Mouse (Mus musculus) cerebellum, postnatal 14 days (tissue): ENCODE data around the gene Gm4969.
"Not testable (repeated sequence)": the region's sequence is repeated elsewhere in the genome, so short reads cannot be mapped to it uniquely, and the experiment has no call there.

ENCODE experiments used
- DNase-seq, 2 experiments: peaks; one replicate each; pipeline ENCODE4 v3.0.0; 2021; ENCODE audit warnings: mixed read lengths in 2 of 2

The Gm4969 gene

DNA sequence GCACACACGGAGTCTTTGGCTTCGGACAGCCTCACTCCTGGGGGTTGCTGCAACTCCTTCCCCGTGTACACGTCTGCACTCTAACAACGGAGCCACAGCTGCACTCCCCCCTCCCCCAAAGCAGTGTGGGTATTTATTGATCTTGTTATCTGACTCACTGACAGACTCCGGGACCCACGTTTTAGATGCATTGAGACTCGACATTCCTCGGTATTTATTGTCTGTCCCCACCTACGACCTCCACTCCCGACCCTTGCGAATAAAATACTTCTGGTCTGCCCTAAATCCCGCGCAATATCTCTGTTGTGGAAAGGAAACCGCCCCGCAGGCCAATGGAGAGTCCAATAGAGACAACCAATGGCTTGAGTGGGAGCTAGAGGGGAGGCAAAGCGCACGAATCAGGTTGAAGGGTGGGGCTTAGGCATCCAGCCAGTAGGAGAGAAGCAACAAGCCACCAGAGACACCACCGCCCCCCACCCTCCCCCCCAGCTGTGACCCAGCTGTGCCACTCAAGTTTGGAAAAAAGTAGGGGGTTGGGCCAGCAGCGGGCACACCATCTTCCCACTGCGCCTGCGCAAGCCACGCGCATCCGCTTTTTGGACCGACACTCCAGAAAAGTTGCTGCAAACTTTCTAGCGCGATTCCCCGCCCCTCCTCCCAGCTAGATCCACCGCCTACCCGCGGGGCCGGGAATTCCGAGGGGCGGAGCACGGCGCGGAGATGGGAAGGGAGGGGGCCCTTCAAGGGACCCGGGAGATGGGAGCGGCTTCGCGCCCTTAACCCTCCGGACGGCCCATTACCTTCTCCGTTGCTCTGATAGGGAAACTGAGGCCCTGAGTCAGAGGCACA is 24.4 kb downstream of the Gm4969 start:
- peak; percentile 63 to 79 for DNase-seq

- DNase-seq, result peak; percentile 74 to 82
These were observed 25.0 kb downstream of the Gm4969 start for GRCm38 (mm10) chr7:19093174-19093521.

DNA sequence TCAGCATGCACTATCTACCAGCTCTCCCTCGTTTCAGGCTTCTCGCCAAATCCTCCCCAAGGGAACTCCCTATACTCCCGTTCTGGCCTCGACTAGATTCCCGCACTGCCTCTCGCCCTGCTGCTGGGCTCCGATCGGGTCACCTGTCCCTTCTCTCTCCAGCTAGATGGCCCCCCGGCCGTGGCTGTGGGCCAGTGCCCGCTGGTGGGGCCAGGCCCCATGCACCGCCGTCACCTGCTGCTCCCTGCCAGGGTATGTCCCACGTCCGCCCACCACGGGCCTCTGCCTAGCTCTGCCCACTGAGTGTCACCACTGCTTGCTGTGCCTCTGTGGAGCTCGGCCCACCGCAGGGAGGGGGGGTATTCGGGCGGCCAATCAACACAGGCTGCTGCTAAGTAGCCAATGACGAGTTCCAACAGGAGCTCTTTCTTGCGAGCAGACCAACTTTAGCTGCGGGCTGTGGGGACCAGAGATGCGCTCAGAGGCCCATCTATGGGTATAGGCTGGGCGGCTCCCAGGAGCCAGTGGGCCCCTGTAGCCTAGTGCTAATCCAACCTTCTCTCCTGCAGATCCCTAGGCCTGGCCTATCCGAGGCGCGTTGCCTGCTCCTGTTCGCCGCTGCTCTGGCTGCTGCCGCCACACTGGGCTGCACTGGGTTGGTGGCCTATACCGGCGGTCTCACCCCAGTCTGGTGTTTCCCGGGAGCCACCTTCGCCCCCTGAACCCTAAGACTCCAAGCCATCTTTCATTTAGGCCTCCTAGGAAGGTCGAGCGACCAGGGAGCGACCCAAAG is 25.6 kb downstream of the Gm4969 start:
- DNase-seq, result peak; percentile 38 to 57

DNA sequence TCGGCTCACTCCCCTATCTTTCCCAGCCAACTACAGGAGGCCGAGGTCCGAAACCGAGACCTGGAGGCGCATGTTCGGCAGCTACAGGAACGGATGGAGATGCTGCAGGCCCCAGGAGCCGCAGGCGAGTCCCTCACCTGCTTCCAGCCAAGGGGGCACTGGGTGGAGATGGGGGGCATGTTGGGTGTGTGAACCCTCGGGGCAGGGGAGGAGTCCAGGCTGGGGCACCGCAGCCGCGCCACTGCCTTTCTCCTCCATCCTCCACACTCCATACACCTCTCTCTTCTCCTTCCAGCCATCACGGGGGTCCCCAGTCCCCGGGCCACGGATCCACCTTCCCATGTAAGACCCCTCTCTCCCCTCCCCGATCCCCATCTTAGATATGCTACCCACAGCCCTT is 26.3 kb downstream of the Gm4969 start:
- no peak for DNase-seq

DNA sequence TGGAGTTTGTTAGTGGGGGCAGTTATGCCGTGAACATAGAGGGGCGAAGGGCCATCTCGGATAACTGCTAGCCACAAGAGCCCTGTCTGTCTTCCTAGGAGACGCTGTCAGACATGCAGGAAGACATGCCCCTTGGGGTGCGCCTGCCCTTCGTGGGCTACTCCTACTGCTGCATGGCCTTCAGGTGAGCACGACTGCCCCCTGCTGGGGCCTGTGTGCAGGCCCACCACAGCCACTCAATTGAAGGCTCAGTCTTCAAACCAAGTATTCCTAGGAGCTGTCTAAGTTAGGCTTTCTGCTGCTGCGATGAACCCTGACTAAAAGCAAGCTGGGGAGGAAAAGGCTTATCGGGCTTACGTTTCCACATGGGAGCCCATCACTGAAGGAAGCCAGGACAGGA is 29.4 kb downstream of the Gm4969 start:
- peak; percentile 62 to 74 for DNase-seq

DNA sequence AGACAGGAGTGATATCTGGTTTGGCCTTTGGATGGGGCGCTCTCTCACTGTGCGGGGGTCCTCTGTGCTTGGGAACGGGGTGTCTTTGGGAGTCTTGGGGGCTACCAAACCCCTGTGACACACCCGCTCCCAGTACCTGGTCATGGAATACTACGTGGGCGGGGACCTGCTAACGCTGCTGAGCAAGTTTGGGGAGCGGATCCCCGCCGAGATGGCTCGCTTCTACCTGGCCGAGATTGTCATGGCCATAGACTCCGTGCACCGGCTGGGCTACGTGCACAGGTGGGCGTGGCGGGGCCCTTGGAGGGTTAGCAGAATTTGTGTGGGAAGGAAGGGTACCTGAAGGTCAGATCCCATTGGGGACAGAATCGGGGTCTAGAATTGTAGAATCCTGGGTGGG is 31.4 kb downstream of the Gm4969 start:
- no peak for DNase-seq

- DNase-seq, result no peak
These were observed 32.1 kb downstream of the Gm4969 start for GRCm38 (mm10) chr7:19086042-19086441.

DNA sequence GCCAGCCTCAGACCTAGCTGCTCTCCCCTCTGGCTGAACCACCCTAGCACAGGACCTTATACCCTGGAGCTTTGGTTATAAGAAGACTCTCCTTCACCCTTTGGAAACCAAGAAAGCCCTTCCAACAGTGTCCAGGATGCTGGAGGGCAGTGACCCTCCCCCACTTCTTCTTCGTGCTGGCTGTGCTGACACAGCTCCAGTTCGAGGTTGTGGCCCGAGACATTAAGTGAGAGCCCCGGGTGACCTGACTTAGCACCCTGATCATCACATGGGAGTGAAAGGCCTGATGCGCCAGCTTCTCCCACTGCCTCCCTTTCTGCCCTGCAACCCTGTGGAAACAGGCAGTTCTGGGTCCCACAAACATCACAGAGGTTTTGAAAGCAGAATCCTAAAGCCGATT is 32.7 kb downstream of the Gm4969 start:
- DNase-seq, result no peak

GRCm38 (mm10) chr7:19084921-19085473 is 33.2 kb downstream of the Gm4969 start:
- DNase-seq, result no peak

GRCm38 (mm10) chr7:19084277-19084771 is 33.8 kb downstream of the Gm4969 start:
- no peak for DNase-seq

DNA sequence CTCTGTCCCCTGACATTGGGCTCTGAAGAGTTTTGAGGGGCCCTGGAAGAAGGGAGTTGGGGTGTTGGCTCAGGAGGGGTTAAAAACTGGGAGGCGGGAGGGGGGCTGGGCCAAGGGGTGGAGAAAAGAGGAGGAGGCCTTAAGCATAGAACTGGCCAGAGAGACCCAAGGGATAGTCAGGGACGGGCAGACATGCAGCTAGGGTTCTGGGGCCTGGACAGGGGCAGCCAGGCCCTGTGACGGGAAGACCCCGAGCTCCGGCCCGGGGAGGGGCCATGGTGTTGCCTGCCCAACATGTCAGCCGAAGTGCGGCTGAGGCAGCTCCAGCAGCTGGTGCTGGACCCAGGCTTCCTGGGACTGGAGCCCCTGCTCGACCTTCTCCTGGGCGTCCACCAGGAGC is 34.5 kb downstream of the Gm4969 start, which contains the start of gene Dmpk:
TSS of gene Dmpk (plus strand) at position 149 of the 400 bp plus-strand sequence.
- no peak for DNase-seq

- no peak for DNase-seq
These were observed 35.1 kb downstream of the Gm4969 start for GRCm38 (mm10) chr7:19083096-19083495.

GRCm38 (mm10) chr7:19082171-19082570 is 36.0 kb downstream of the Gm4969 start:
- no peak for DNase-seq

DNA sequence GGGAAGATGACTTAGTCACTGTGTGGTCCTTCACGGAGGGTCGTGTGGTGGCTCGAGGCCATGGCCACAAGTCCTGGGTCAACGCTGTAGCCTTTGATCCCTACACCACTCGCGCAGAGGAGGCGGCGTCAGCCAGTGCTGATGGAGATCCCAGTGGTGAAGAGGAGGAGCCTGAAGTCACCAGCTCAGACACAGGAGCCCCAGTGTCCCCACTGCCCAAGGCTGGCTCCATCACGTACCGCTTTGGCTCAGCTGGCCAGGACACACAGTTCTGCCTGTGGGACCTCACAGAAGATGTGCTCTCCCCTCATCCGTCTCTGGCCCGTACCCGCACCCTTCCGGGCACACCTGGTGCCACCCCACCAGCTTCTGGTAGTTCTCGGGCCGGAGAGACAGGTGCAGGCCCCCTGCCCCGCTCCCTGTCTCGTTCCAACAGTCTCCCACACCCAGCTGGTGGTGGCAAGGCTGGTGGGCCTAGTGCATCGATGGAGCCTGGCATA is 37.7 kb downstream of the Gm4969 start:
- DNase-seq, result no peak

GRCm38 (mm10) chr7:19078732-19079131 is 39.4 kb downstream of the Gm4969 start:
- no peak for DNase-seq

GRCm38 (mm10) chr7:19077761-19078160 is 40.4 kb downstream of the Gm4969 start:
- DNase-seq, result no peak

- DNase-seq, result peak; percentile 46
These were observed 41.6 kb downstream of the Gm4969 start for GRCm38 (mm10) chr7:19076586-19076991.

DNA sequence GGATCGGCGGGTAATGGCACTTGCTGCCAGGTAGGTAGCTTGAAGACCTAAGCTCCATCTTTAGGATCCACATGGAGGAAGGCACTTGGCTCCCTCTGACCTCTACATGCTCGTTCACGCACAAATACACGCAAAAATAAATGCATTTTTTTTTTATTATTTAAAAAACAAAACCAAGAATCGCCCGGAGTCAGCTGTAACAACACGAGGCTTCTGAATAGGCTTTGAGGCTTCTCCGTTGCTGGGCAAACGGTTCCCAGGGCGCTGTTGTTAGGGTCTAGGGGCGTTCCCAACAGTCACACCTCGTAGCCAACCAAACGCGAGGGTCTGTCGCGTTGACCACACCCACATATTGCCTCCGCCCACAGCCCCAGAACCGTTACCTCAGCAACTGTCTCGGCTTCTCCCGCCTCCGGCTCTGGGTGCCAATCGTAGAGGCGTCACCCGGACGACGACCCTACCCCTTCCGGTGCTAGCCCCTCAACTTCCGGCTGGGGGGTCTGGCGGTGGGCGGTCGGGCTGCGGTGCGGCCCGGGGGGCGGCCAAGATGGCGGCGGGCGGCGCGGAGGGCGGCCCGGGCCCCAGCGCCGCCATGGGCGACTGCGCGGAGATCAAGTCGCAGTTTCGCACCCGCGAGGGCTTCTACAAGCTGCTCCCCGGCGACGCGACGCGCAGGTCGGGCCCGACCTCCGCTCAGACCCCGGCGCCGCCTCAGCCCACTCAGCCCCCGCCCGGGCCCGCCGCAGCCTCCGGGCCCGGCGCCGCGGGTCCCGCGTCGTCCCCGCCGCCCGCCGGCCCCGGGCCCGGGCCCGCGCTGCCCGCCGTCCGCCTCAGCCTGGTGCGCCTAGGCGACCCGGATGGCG is 42.2 kb downstream of the Gm4969 start, which contains the start of gene Dmwd:
TSS of gene Dmwd (plus strand) at position 505 of the 863 bp plus-strand sequence.
- DNase-seq, result peak; percentile 94 to 96

DNA sequence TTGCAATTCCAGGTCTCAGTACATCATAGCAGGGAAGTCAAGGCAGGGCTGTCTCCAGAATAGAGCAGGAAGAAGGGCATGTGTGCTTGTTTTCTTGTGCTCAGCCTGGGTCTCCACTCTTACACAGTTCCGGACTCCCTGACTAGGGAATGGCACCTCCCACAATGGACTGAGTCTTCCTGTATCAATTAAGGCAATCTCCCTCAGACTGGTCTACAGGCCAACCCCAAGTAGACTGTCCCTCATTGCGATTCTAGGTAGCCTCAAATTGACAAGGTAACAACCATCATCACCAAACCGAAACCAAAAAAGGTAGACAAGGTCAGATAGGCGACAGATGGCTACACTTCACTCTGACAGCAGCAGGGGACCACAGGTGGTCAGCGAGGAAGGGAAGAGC is 42.9 kb downstream of the Gm4969 start:
- DNase-seq, result peak in 1 of 2 experiments; percentile 3

GRCm38 (mm10) chr7:19074494-19074893 is 43.7 kb downstream of the Gm4969 start:
- no peak for DNase-seq

GRCm38 (mm10) chr7:19073504-19073903 is 44.7 kb downstream of the Gm4969 start:
- DNase-seq, result peak; percentile 56 to 78

DNA sequence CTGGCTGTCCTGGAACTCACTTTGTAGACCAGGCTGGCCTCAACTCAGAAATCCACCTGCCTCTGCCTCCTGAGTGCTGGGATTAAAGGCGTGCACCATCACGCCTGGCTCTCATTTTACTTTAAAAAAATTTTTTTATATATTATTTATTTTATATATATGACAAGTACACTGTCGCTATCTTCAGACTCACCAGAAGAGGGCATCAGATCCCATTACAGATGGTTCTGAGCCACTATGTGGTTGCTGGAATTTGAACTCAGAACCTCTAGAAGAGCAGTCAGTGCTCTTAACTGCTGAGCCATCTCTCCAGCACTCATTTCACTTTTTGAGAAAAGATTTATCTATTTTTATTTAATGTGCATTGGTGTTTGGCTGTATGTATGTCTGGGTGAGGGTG is 47.1 kb downstream of the Gm4969 start:
- not testable (repeated sequence) for DNase-seq
